Mouse (Mus musculus) limb, embryonic 13.5 days (tissue): ENCODE data around the gene Sept5. TPM values are rescaled to one million over a fixed set of nuclear protein-coding genes. Genes with fewer than 3 reads are reported as not detected.

Experiments
- ATAC-seq: fragments of 200-750 bp; cut with Nextera tagmentation; 2 replicates; pipeline ENCODE4 v1.8.0; 2017; ENCODE audit warnings: low read depth, moderate number of reproducible peaks, moderate TSS enrichment; ENCODE audit not compliant: low FRiP score
- H3K27ac ChIP-seq: fragments of 300-500 bp; sonication (generic); 2 replicates; pipeline ENCODE4 v1.5.1; 2015; ENCODE audit warnings: inconsistent platforms, mild to moderate bottlenecking, moderate library complexity
- H3K27me3 ChIP-seq: fragments of 300-500 bp; sonication (generic); 2 replicates; pipeline ENCODE4 v1.6.1; 2015; ENCODE audit warnings: mild to moderate bottlenecking, inconsistent platforms
- H3K36me3 ChIP-seq: fragments of 300-500 bp; sonication (generic); 2 replicates; pipeline ENCODE4 v1.6.1; 2015; ENCODE audit warnings: inconsistent platforms, mild to moderate bottlenecking, moderate library complexity
- H3K4me1 ChIP-seq: fragments of 300-500 bp; sonication (generic); 2 replicates; pipeline ENCODE4 v1.6.1; 2015; ENCODE audit warnings: inconsistent platforms
- H3K4me2 ChIP-seq: fragments of 300-500 bp; sonication (generic); replicated peaks from 2 replicates; pipeline ENCODE4 v1.6.1; 2015; ENCODE audit warnings: inconsistent platforms, mild to moderate bottlenecking, moderate library complexity
- H3K4me3 ChIP-seq: fragments of 300-500 bp; sonication (generic); 2 replicates; pipeline ENCODE4 v1.5.1; 2015; ENCODE audit warnings: moderate library complexity, mild to moderate bottlenecking, inconsistent platforms
- H3K9ac ChIP-seq: fragments of 300-500 bp; sonication (generic); 2 replicates; pipeline ENCODE4 v1.6.1; 2015; ENCODE audit warnings: mild to moderate bottlenecking, inconsistent platforms
- H3K9me3 ChIP-seq: fragments of 300-500 bp; sonication (generic); 2 replicates; pipeline ENCODE4 v1.6.1; 2016; ENCODE audit warnings: inconsistent platforms
- WGBS: fragments of 180-500 bp; shearing (Covaris S2); methylation state at CpG from one replicate; pipeline ENCODE4 v1.1.7; 2015; 5-methylcytosine and 5-hydroxymethylcytosine counted together
- polyA plus RNA-seq: library from polyadenylated mRNA; unstranded; fragments of >200 nt; fragmentation: Nextera tagmentation; extraction: Ambion mirVana; gene quantifications from 2 replicates; pipeline ENCODE4 v1.2.1, GENCODE M21; 2015

The Sept5 gene
- polyA plus RNA-seq, 1 experiment from 2014 or later: 41.7 TPM

GRCm38 (mm10) chr16:18586076-18586905, 43.5 kb downstream of the Sept5 start:
- Histone ChIP-seq H3K27me3 (peaks cover 98% of the 10 kb centered on the region), H3K9ac (peak overlapping the region; percentile 66), H3K9me3 (no peaks in the 10 kb centered on the region), H3K36me3 (no peaks in the 10 kb centered on the region), H3K4me1 (peaks cover 51% of the 10 kb centered on the region), H3K27ac (peak overlapping the region; percentile 48; the same call in 1 of the 2 replicates), H3K4me3 (peak overlapping the region; percentile 52), H3K4me2 (peak overlapping the region; percentile 74)
- WGBS: 3% methylated on average over 82 of the region's 83 CpGs
- no peak; the same call in 1 of the 2 replicates for ATAC-seq

- Histone ChIP-seq H3K27ac (no peak overlapping the region), H3K4me1 (peaks cover 49% of the 10 kb centered on the region), H3K9ac (peak overlapping the region; percentile 66; the same call in 1 of the 2 replicates), H3K4me2 (peak overlapping the region; percentile 74), H3K36me3 (no peaks in the 10 kb centered on the region), H3K27me3 (peaks cover 98% of the 10 kb centered on the region), H3K9me3 (no peaks in the 10 kb centered on the region), H3K4me3 (peak overlapping the region; percentile 52)
- WGBS: 14% methylated on average over 10 of the region's 10 CpGs
- ATAC-seq: no peak
Observed at GRCm38 (mm10) chr16:18585676-18586075, 44.1 kb downstream of the Sept5 start.

GRCm38 (mm10) chr16:18584901-18585510, 44.7 kb downstream of the Sept5 start:
- H3K27me3 ChIP-seq: peaks cover 98% of the 10 kb centered on the region
- H3K9ac ChIP-seq: peak overlapping the region; percentile 66; the same call in 1 of the 2 replicates
- H3K4me3 ChIP-seq: peak overlapping the region; percentile 52
- WGBS: 22% methylated on average over 10 of the region's 10 CpGs
- H3K27ac ChIP-seq: no peak overlapping the region
- no peaks in the 10 kb centered on the region for H3K36me3 ChIP-seq
- H3K4me2 ChIP-seq: peak overlapping the region; percentile 74
- ATAC-seq: no peak
- peaks cover 43% of the 10 kb centered on the region for H3K4me1 ChIP-seq
- no peaks in the 10 kb centered on the region for H3K9me3 ChIP-seq

DNA sequence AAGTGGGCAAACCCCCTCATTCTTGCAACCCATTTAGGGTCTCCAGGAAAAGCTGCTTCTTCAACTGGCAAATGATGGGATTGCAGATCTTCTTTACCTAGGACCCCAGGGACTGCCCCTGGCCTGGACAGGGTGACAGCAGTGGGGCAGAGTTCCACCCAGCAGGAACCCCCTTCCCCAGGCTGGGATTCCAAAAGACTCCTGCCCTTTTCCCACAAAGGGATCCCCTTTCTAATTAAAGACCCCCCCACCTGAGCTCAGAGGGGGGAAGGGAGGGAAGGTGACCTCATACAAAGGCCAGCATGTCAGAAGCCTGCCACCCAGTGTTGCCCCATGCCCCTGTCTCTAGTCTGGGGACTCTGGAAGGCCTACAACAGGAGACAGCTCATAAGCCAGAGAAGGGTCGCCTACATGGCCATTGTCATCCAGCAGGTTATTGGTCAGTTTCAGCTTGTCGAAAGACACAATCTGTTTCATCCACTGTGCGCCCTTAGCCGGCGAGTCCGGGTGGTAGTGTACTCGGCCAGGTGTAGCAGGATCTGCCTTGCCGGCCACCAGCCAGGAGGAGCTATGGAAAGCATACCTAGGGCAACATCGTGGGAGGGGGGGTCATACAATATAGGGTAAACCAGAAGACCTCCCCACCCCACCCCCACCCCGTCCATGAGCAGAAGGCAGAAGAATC, 45.9 kb downstream of the Sept5 start:
- H3K4me3 ChIP-seq: peak overlapping the region; percentile 52; the same call in 1 of the 2 replicates
- WGBS: 24% methylated on average over 10 of the region's 10 CpGs
- H3K27ac ChIP-seq: no peak overlapping the region
- H3K4me2 ChIP-seq: peak overlapping the region; percentile 74
- H3K9ac ChIP-seq: no peak overlapping the region
- peaks cover 39% of the 10 kb centered on the region for H3K4me1 ChIP-seq
- ATAC-seq: no peak
- peaks cover 96% of the 10 kb centered on the region for H3K27me3 ChIP-seq
- H3K9me3 ChIP-seq: 0 out of 2 replicates have a peak, but pooled peaks cover 3% of the 10 kb centered on the region
- no peaks in the 10 kb centered on the region for H3K36me3 ChIP-seq

DNA sequence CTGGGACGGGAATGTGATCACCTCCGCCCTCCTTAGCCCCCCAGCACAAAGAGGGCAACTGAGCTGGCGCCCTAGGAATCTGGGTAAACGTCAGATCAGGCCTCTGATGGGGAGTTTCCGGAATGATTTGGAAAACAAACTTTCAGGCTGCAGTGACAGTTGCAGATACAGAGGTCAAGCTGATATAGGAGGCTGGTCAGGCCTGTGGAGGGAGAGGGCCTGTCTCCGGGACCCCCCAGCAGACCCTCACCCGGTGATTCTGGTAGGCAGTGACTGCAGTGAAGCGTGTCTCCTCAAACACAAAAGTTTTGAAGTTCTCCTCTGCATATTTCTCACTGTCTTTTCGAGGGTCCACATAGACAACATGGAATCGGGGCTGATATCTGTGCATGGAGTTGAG, 46.6 kb downstream of the Sept5 start:
- WGBS: 28% methylated on average over 10 of the region's 10 CpGs
- H3K36me3 ChIP-seq: no peaks in the 10 kb centered on the region
- no peak overlapping the region for H3K9ac ChIP-seq
- H3K27me3 ChIP-seq: peaks cover 95% of the 10 kb centered on the region
- H3K27ac ChIP-seq: no peak overlapping the region
- H3K4me3 ChIP-seq: 0 out of 2 replicates have a peak overlapping the region, but pooled peaks have one; percentile 41
- H3K4me2 ChIP-seq: peak overlapping the region; percentile 74
- no peak for ATAC-seq
- 0 out of 2 replicates have a peak, but pooled peaks cover 3% of the 10 kb centered on the region for H3K9me3 ChIP-seq
- peaks cover 35% of the 10 kb centered on the region for H3K4me1 ChIP-seq

GRCm38 (mm10) chr16:18582426-18583148, 47.2 kb downstream of the Sept5 start:
- Histone ChIP-seq H3K36me3 (no peaks in the 10 kb centered on the region), H3K9ac (peak overlapping the region; percentile 45), H3K4me3 (peak overlapping the region; percentile 41), H3K27ac (no peak overlapping the region), H3K27me3 (peaks cover 95% of the 10 kb centered on the region), H3K4me2 (peak overlapping the region; percentile 63), H3K4me1 (peaks cover 35% of the 10 kb centered on the region), H3K9me3 (0 out of 2 replicates have a peak, but pooled peaks cover 3% of the 10 kb centered on the region)
- 2% methylated on average over 55 of the region's 67 CpGs for WGBS
- ATAC-seq: no peak

DNA sequence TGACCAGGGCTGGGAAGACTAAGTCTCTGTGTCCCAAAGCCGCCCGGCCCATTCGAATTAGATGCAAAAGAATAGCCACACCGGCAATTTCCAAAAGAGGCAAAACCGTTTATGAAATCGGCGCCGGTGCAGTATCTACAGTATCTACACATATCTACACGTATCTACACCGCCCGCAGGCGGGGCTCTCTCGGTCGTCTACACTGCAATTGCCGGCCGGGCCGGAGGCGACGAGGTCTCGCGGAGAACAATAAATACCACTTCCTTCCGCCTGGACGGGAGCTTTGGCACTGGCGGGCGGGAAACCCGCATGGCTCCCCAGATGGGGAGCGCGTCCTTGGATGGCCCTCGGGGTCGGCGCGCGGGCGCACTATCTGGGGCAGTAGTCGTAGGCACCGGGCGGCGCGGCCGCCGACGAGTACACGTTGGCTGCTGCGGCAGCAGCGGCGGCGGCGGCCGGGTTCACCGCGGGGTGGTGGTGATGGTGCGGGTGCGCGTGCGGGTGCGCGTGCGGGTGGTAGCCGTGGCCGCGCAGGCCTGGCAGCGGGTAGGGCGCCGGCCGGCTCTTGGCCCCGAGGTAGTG, 48.0 kb downstream of the Sept5 start:
- Histone ChIP-seq H3K4me3 (peak overlapping the region; percentile 41), H3K9me3 (0 out of 2 replicates have a peak, but pooled peaks cover 3% of the 10 kb centered on the region), H3K36me3 (no peaks in the 10 kb centered on the region), H3K27me3 (peaks cover 93% of the 10 kb centered on the region), H3K4me1 (peaks cover 42% of the 10 kb centered on the region), H3K27ac (no peak overlapping the region), H3K9ac (peak overlapping the region; percentile 45), H3K4me2 (peak overlapping the region; percentile 63)
- WGBS: 2% methylated on average over 65 of the region's 66 CpGs
- no peak for ATAC-seq

GRCm38 (mm10) chr16:18581050-18581622, 48.6 kb downstream of the Sept5 start:
- Histone ChIP-seq H3K4me1 (peaks cover 36% of the 10 kb centered on the region), H3K27ac (no peak overlapping the region), H3K4me2 (peak overlapping the region; percentile 63), H3K36me3 (no peaks in the 10 kb centered on the region), H3K27me3 (peaks cover 90% of the 10 kb centered on the region), H3K4me3 (peak overlapping the region; percentile 41), H3K9me3 (0 out of 2 replicates have a peak, but pooled peaks cover 3% of the 10 kb centered on the region), H3K9ac (no peak overlapping the region)
- ATAC-seq: no peak
- WGBS: 5% methylated on average over 21 of the region's 21 CpGs

DNA sequence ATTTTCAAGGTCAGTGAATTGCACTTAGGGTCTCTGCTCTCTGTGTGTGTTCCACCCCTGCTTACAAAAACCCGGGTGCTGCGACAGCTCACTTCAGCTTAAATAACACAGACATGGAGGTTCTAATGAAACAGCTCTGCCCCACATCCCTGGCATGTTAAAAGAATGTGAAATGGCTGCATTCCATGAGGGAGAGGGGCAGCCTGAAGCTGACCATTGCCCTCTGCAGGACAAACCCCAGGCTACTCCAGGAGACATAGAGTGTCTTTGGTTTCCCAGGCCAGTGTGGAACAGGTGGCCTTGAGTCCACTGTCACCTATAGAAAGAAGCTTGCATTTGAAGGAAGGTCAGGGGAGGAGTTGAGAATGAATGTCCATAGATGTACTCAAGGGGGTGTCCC, 49.4 kb downstream of the Sept5 start:
- Histone ChIP-seq H3K36me3 (no peaks in the 10 kb centered on the region), H3K9me3 (0 out of 2 replicates have a peak, but pooled peaks cover 3% of the 10 kb centered on the region), H3K4me3 (no peak overlapping the region), H3K27ac (no peak overlapping the region), H3K4me2 (no peak overlapping the region), H3K4me1 (peaks cover 34% of the 10 kb centered on the region), H3K9ac (no peak overlapping the region), H3K27me3 (peaks cover 83% of the 10 kb centered on the region)
- 16% methylated on average over 2 of the region's 2 CpGs for WGBS
- no peak for ATAC-seq

DNA sequence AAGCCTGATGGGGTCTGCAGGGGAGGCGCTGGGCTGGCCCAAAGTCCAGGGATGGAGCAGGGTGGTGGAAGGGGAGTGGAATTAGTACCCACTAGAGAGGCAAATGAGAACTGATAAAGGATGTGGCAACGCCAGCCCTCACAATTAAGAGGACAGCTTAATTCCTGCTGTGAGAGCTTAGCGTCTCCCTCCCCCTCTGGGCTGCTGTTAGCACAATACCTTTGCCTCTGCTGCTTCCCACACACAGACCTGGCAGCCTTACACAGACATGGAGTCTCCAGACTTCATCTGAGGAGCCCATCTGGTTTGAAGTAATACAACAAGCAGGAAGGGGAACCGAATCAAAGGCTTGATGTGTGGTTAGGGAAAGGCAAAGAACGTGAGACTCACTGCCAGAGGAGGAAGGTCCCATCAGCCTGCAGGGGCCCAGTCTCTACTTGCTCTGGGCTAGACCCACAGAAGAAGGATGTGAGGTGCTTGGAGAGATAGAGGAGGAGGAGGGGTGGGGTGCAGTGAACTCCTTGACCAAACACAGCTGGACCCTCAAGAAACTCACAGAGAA, 52.1 kb downstream of the Sept5 start:
- Histone ChIP-seq H3K9ac (0 out of 2 replicates have a peak overlapping the region, but pooled peaks have one; percentile 2), H3K27me3 (peaks cover 56% of the 10 kb centered on the region), H3K27ac (no peak overlapping the region), H3K4me3 (no peak overlapping the region), H3K4me1 (peaks cover 33% of the 10 kb centered on the region), H3K4me2 (no peak overlapping the region; the same call in 1 of the 2 replicates), H3K36me3 (no peaks in the 10 kb centered on the region), H3K9me3 (0 out of 2 replicates have a peak, but pooled peaks cover 3% of the 10 kb centered on the region)
- 0 out of 2 replicates have a peak, but pooled peaks have one; percentile 21 for ATAC-seq
- WGBS: 14% methylated on average over 5 of the region's 5 CpGs
